In the genomic region with DNA sequence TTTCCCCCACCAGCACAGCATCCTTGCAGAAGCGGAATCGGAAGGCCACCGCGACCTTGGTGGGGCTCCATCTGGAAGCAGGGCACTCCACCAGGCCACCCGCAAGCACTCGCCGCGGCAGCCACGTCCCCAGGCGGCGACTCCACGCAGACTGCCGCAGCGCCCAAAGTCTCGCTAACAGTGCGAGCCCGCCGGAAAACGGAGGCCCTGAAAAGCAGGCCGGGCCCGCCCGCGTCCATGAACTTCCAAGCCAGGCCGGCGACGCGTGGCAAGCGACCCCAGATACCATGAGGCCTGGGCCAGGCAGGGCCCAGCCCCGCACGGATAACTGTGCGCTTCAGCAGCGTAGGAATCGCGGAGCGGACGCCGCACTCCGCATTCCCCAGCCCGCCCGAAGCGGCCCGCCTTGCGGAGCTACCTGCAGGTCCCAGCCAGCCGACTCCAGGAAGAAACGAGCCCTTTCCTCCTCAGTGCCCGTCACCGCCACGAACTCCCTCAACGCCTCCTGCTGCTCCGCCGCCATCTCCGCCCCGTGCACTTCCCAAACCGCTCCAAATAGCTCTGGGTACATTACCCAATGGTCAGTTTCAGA, we compare ENCODE assay signal across 8 mouse cellular contexts. TPM values are rescaled to one million over a fixed set of nuclear protein-coding genes. Genes with fewer than 3 reads are reported as not detected.
A peak's percentile ranks its signal among the peaks of the same experiment; 100 is the strongest.
DNase-seq lines count a peak whose midpoint lies in the region; ATAC-seq and TF ChIP-seq lines count a peak whose summit lies in the region.

No protein-coding gene starts in this region.

- no peak for TF ChIP-seq RAD21 in MEL (IDR thresholded peaks at IDR 0.05; ENCODE audit: low read depth, low read length)

- H3K27ac ChIP-seq in MEL (ENCODE audit: control insufficient read depth, low read depth, low read length), result no peak overlapping the region
- H3K27ac ChIP-seq in bone marrow macrophage, adult 2 months (ENCODE audit: insufficient read depth, low read depth, low read length), result no peak overlapping the region
- no peak overlapping the region for H3K27ac ChIP-seq in embryonic fibroblast, embryonic 13.5 days (ENCODE audit: insufficient read depth, low read length)
- no peak overlapping the region for H3K27ac ChIP-seq in lung, embryonic 15.5 days

- no peak overlapping the region for H3K4me3 ChIP-seq in MEL (ENCODE audit: control insufficient read depth in 1 of 2, insufficient read depth in 1 of 2, low read depth in 2 of 2, low read length in 2 of 2)
- H3K4me3 ChIP-seq in bone marrow macrophage, adult 2 months (ENCODE audit: insufficient read depth, low read length), result peak overlapping the region; percentile 40
- H3K4me3 ChIP-seq in embryonic fibroblast, embryonic 13.5 days (ENCODE audit: insufficient read depth, low read length), result peak overlapping the region; percentile 14
- peak overlapping the region; percentile 48 for H3K4me3 ChIP-seq in lung, embryonic 15.5 days

- H3K4me1 ChIP-seq in MEL (ENCODE audit: control insufficient read depth in 1 of 2, insufficient read depth in 2 of 2, low read length in 2 of 2), result no peaks in the 10 kb centered on the region
- peaks cover 2% of the 10 kb centered on the region; the same call in 1 of the 2 replicates for H3K4me1 ChIP-seq in bone marrow macrophage, adult 2 months (ENCODE audit: control insufficient read depth, insufficient read depth, low read length)
- H3K4me1 ChIP-seq in embryonic fibroblast, embryonic 13.5 days (ENCODE audit: control insufficient read depth, insufficient read depth, low read length), result no peaks in the 10 kb centered on the region
- 0 out of 2 replicates have a peak, but pooled peaks cover 4% of the 10 kb centered on the region for H3K4me1 ChIP-seq in lung, embryonic 15.5 days

- H3K79me2 ChIP-seq in MEL (ENCODE audit: control insufficient read depth, insufficient read depth, low read length, poor library complexity), result no peaks in the 10 kb centered on the region

- no peak for TF ChIP-seq EP300 in MEL (IDR thresholded peaks at IDR 0.05; ENCODE audit: low read depth in 1 of 2, low read length in 2 of 2)

- no peaks in the 10 kb centered on the region for H3K36me3 ChIP-seq in MEL (ENCODE audit: control insufficient read depth in 1 of 2, insufficient read depth in 2 of 2, low read length in 2 of 2)
- no peaks in the 10 kb centered on the region for H3K36me3 ChIP-seq in lung, embryonic 15.5 days

- 1% methylated on average over 54 of the region's 54 CpGs for WGBS in lung, embryonic 15.5 days

- no peak for ATAC-seq in lung, embryonic 15.5 days (ENCODE audit: borderline replicate concordance, extremely low read depth, low FRiP score, low TSS enrichment)

- H3K4me2 ChIP-seq in lung, embryonic 15.5 days, result peak overlapping the region; percentile 94

- DNase-seq in MEL (ENCODE audit: low read depth, low spot score) (no peak), adipocyte (ENCODE audit: low spot score) (no peak)
- peak; percentile 25 to 39 for DNase-seq in heart, postnatal 14 days
- DNase-seq in layer of hippocampus, adult 8-10 months (ENCODE audit: low spot score in 2 of 2), result peak; percentile 4 to 16
- DNase-seq in ovary, postnatal 36 days (ENCODE audit: low spot score), result peak; percentile 50

- H3K9me3 ChIP-seq in MEL (replicated peaks; ENCODE audit: insufficient read depth, low read length), result no peaks in the 10 kb centered on the region
- H3K9me3 ChIP-seq in lung, embryonic 15.5 days, result no peaks in the 10 kb centered on the region

- H3K9ac ChIP-seq in MEL (ENCODE audit: control insufficient read depth, low read depth, low read length, poor library complexity, severe bottlenecking), result peak overlapping the region; percentile 42; the same call in 1 of the 2 replicates
- peak overlapping the region; percentile 52 for H3K9ac ChIP-seq in lung, embryonic 15.5 days

- intact Hi-C loops in heart, postnatal 14 days (cut with DNase I), result no loop called here

- TF ChIP-seq CTCF in MEL (IDR thresholded peaks at IDR 0.05 in 2 of 3, conservative IDR thresholded peaks at IDR 0.05 in 1 of 3; ENCODE audit: control insufficient read depth in 1 of 3, insufficient read depth in 1 of 3, low read depth in 2 of 3, low read length in 3 of 3, poor library complexity in 1 of 3, severe bottlenecking in 1 of 3), result no peak
- TF ChIP-seq CTCF in bone marrow macrophage, adult 2 months (IDR thresholded peaks at IDR 0.05; ENCODE audit: low read depth, low read length), result no peak
- no peak for TF ChIP-seq CTCF in embryonic fibroblast, embryonic 13.5 days (IDR thresholded peaks at IDR 0.05; ENCODE audit: borderline replicate concordance, insufficient read depth, low read length)

- no peak for TF ChIP-seq POLR2A in MEL (IDR thresholded peaks at IDR 0.05; ENCODE audit: control insufficient read depth in 1 of 2, insufficient read depth in 1 of 2, low read depth in 1 of 2, low read length in 2 of 2, poor library complexity in 1 of 2)
- no peak for TF ChIP-seq POLR2A in bone marrow macrophage, adult 2 months (IDR thresholded peaks at IDR 0.05; ENCODE audit: borderline replicate concordance, low read depth, low read length)
- no peak for TF ChIP-seq POLR2A in embryonic fibroblast, embryonic 13.5 days (IDR thresholded peaks at IDR 0.05; ENCODE audit: low read depth, low read length)

- no peaks in the 10 kb centered on the region for H3K27me3 ChIP-seq in MEL (ENCODE audit: control insufficient read depth in 1 of 2, insufficient read depth in 2 of 2, low read length in 2 of 2)
- no peaks in the 10 kb centered on the region for H3K27me3 ChIP-seq in lung, embryonic 15.5 days

TF ChIP-seq in MEL, 35 proteins besides CTCF, POLR2A, EP300 and RAD21:
- no peak for TF ChIP-seq CHD1 (IDR thresholded peaks at IDR 0.05; ENCODE audit: low read depth, low read length)
- TF ChIP-seq JUND (IDR thresholded peaks at IDR 0.05; ENCODE audit: low read depth, low read length), result no peak
- TF ChIP-seq RCOR1 (IDR thresholded peaks at IDR 0.05; ENCODE audit: low read depth, low read length), result no peak
- TF ChIP-seq KAT2A (conservative IDR thresholded peaks at IDR 0.05; ENCODE audit: low read depth, low read length), result no peak
- no peak for TF ChIP-seq ZC3H11A (IDR thresholded peaks at IDR 0.05; ENCODE audit: low read depth, low read length)
- no peak for TF ChIP-seq POLR2AphosphoS5 (IDR thresholded peaks at IDR 0.05; ENCODE audit: borderline replicate concordance, low read depth, low read length)
- no peak for TF ChIP-seq CHD2 (IDR thresholded peaks at IDR 0.05; ENCODE audit: low read length)
- no peak for TF ChIP-seq MYB (IDR thresholded peaks at IDR 0.05; ENCODE audit: low read depth, low read length)
- TF ChIP-seq ETS1 (IDR thresholded peaks at IDR 0.05; ENCODE audit: low read depth, low read length), result no peak
- TF ChIP-seq MEF2A (IDR thresholded peaks at IDR 0.05; ENCODE audit: extremely low read depth, insufficient replicate concordance, low read depth, low read length, poor library complexity, severe bottlenecking), result no peak
- TF ChIP-seq E2F4 (IDR thresholded peaks at IDR 0.05; ENCODE audit: borderline replicate concordance, low read depth, low read length), result no peak
- TF ChIP-seq ZMIZ1 (IDR thresholded peaks at IDR 0.05; ENCODE audit: low read depth, low read length), result no peak
- no peak for TF ChIP-seq POLR2AphosphoS2 (IDR thresholded peaks at IDR 0.05; ENCODE audit: low read length)
- TF ChIP-seq UBTF (IDR thresholded peaks at IDR 0.05; ENCODE audit: borderline replicate concordance, insufficient read depth, low read depth, low read length), result no peak
- no peak for TF ChIP-seq GATA1 (IDR thresholded peaks at IDR 0.05; ENCODE audit: low read depth, low read length)
- no peak for TF ChIP-seq GABPA (IDR thresholded peaks at IDR 0.05; ENCODE audit: low read depth, low read length)
- no peak for TF ChIP-seq NELFE (IDR thresholded peaks at IDR 0.05; ENCODE audit: low read depth, low read length)

RNA-seq across cellular contexts. Expression of gene Zfp868, which starts 40.6 kb away (rescaled TPM):
- 11.5 and 12.7 TPM in 2 replicates for total RNA-seq in MEL (2012; rRNA removed)
- 10 to 100 TPM in 1 of 2 experiments, not detected in 1; 11.3 TPM for polyA plus RNA-seq in MEL (2012; ENCODE audit: insufficient read depth in 1 of 2, insufficient read length in 2 of 2, low read depth in 1 of 2, low replicate concordance in 2 of 2, missing spikeins in 1 of 2)
- polyA plus RNA-seq in bone marrow macrophage, adult 2 months (2012; ENCODE audit: insufficient read depth, insufficient read length, missing spikeins), result 15.5 and 17.0 TPM in 2 replicates
- polyA plus RNA-seq in embryonic fibroblast, embryonic 13.5 days (2011; ENCODE audit: insufficient read length, low read depth, missing spikeins), result 8.8 and 13.2 TPM in 2 replicates
- total RNA-seq in heart, postnatal 14 days (2021), result 1 to 10 TPM; 8.2 to 8.6 TPM
- total RNA-seq in layer of hippocampus, adult 8-10 months (2022), result 10 to 100 TPM; 14.9 to 21.2 (median 17.7) TPM
- polyA plus RNA-seq in lung, embryonic 15.5 days (2015; fragmentation: Nextera tagmentation; extraction: Ambion mirVana), result 23.3 and 24.9 TPM in 2 replicates

Comparison
In these comparisons a context has a peak if more than half of its experiments do, and no peak if none do; other contexts are left out.
1. DNase-seq: peak in heart, postnatal 14 days (2 of 2), layer of hippocampus, adult 8-10 months (2 of 2) and ovary, postnatal 36 days (single experiment); none in MEL (single experiment) and adipocyte (single experiment).
2. H3K4me3 ChIP-seq: peak in bone marrow macrophage, adult 2 months (single experiment), embryonic fibroblast, embryonic 13.5 days (single experiment) and lung, embryonic 15.5 days (single experiment); none in MEL (0 of 2).